ENCODE assay signal across 11 mouse cellular contexts in genomic region chr11:11825670-11826069, GRCm38 (mm10). TPM values are rescaled to one million over a fixed set of nuclear protein-coding genes. Genes with fewer than 3 reads are reported as not detected.
A peak's percentile ranks its signal among the peaks of the same experiment; 100 is the strongest.
DNase-seq lines count a peak whose midpoint lies in the region; ATAC-seq and TF ChIP-seq lines count a peak whose summit lies in the region.
"Had no signal": no experiment of that assay in that cellular context is flagged by ENCODE, and none has a peak within 500 bp of the region (broad histone marks: within the 10 kb centered on the region; RNA-seq: fewer than 3 reads in every experiment).

No protein-coding gene starts in this region.

- no peak for DNase-seq in heart, adult 2 months
- peak; percentile 85 for DNase-seq in induced T-regulatory cell, adult 2 months (ENCODE audit: low read depth)
- DNase-seq in ovary, postnatal 14 days (ENCODE audit: low spot score): no peak
- DNase-seq in gastrocnemius, adult 8-10 months (ENCODE audit: low spot score in 2 of 2): no peak
- DNase-seq: kidney, postnatal 14 days; left cerebral cortex, postnatal 4 days; thymus, adult 18-20 months had no signal

- TF ChIP-seq POLR2A in heart, adult 2 months (IDR thresholded peaks at IDR 0.05; ENCODE audit: insufficient read depth, low read depth, low read length): no peak

- H3K4me3 ChIP-seq in heart, embryonic 13.5 days: no peak overlapping the region
- no peak overlapping the region for H3K4me3 ChIP-seq in heart, adult 2 months
- no peak overlapping the region for H3K4me3 ChIP-seq in midbrain, embryonic 12.5 days
- no peak overlapping the region for H3K4me3 ChIP-seq in midbrain, embryonic 16.5 days (ENCODE audit: low read depth, low read length)
- H3K4me3 ChIP-seq: myocyte had no signal

- WGBS in heart, embryonic 13.5 days: 50% methylated on average over 6 of the region's 6 CpGs
- 61% methylated on average over 6 of the region's 6 CpGs for WGBS in heart, adult 2 months
- 85% methylated on average over 6 of the region's 6 CpGs for WGBS in midbrain, embryonic 12.5 days
- WGBS in midbrain, embryonic 16.5 days: 82% methylated on average over 6 of the region's 6 CpGs

- no peaks in the 10 kb centered on the region for H3K36me3 ChIP-seq in heart, embryonic 13.5 days
- H3K36me3 ChIP-seq in heart, adult 2 months (ENCODE audit: control insufficient read depth, insufficient read depth, low read length): no peaks in the 10 kb centered on the region
- no peaks in the 10 kb centered on the region for H3K36me3 ChIP-seq in midbrain, embryonic 12.5 days
- no peaks in the 10 kb centered on the region for H3K36me3 ChIP-seq in midbrain, embryonic 16.5 days (ENCODE audit: control insufficient read depth, insufficient read depth, low read length)

- TF ChIP-seq CTCF in heart, adult 2 months (IDR thresholded peaks at IDR 0.05): no peak

- intact Hi-C loops in heart, adult 2 months (cut with DNase I): loop anchor here (10.0 kb wide), 1 partner anchor 379 kb away; no protein-coding TSS in a partner anchor

- H3K9me3 ChIP-seq in heart, embryonic 13.5 days: no peaks in the 10 kb centered on the region
- H3K9me3 ChIP-seq in midbrain, embryonic 12.5 days: no peaks in the 10 kb centered on the region
- H3K9me3 ChIP-seq in midbrain, embryonic 16.5 days (replicated peaks; ENCODE audit: control insufficient read depth, low read length, poor library complexity, severe bottlenecking): no peaks in the 10 kb centered on the region

- peaks cover 93% of the 10 kb centered on the region for H3K4me1 ChIP-seq in heart, embryonic 13.5 days
- peaks cover 10% of the 10 kb centered on the region for H3K4me1 ChIP-seq in heart, adult 2 months (ENCODE audit: control insufficient read depth, insufficient read depth, low read length)
- peaks cover 83% of the 10 kb centered on the region for H3K4me1 ChIP-seq in midbrain, embryonic 12.5 days
- peaks cover 20% of the 10 kb centered on the region for H3K4me1 ChIP-seq in midbrain, embryonic 16.5 days (ENCODE audit: control insufficient read depth, insufficient read depth, low read length)

- ATAC-seq in heart, embryonic 13.5 days (ENCODE audit: extremely low read depth, insufficient number of reproducible peaks, low FRiP score, low TSS enrichment): no peak
- no peak for ATAC-seq in midbrain, embryonic 12.5 days (ENCODE audit: low FRiP score, low read depth)
- ATAC-seq in midbrain, embryonic 16.5 days: no peak

- H3K79me2 ChIP-seq in heart, adult 2 months (replicated peaks; ENCODE audit: control insufficient read depth, insufficient read depth, low read length): no peaks in the 10 kb centered on the region

- H3K27ac ChIP-seq in heart, embryonic 13.5 days (replicated peaks): peak overlapping the region; percentile 99
- no peak overlapping the region for H3K27ac ChIP-seq in heart, adult 2 months
- H3K27ac ChIP-seq in midbrain, embryonic 12.5 days (replicated peaks): peak overlapping the region; percentile 73; the same call in 1 of the 2 replicates
- no peak overlapping the region for H3K27ac ChIP-seq in midbrain, embryonic 16.5 days (ENCODE audit: low read length)

- H3K9ac ChIP-seq in heart, embryonic 13.5 days: peak overlapping the region; percentile 80
- H3K9ac ChIP-seq in heart, adult 2 months (ENCODE audit: low read depth, low read length): no peak overlapping the region
- no peak overlapping the region for H3K9ac ChIP-seq in midbrain, embryonic 12.5 days (replicated peaks)
- H3K9ac ChIP-seq in midbrain, embryonic 16.5 days (ENCODE audit: low read depth, low read length): no peak overlapping the region

- H3K27me3 ChIP-seq in heart, embryonic 13.5 days (replicated peaks): no peaks in the 10 kb centered on the region
- no peaks in the 10 kb centered on the region for H3K27me3 ChIP-seq in heart, adult 2 months (ENCODE audit: control insufficient read depth, insufficient read depth, low read length)
- 0 out of 2 replicates have a peak, but pooled peaks cover 4% of the 10 kb centered on the region for H3K27me3 ChIP-seq in midbrain, embryonic 12.5 days
- no peaks in the 10 kb centered on the region for H3K27me3 ChIP-seq in midbrain, embryonic 16.5 days (ENCODE audit: control insufficient read depth, insufficient read depth, low read depth, low read length)

- no peak overlapping the region for H3K4me2 ChIP-seq in heart, embryonic 13.5 days
- H3K4me2 ChIP-seq in midbrain, embryonic 12.5 days (replicated peaks): no peak overlapping the region
- no peak overlapping the region for H3K4me2 ChIP-seq in midbrain, embryonic 16.5 days (ENCODE audit: low read length)

- TF ChIP-seq EP300 in heart, adult 2 months (IDR thresholded peaks at IDR 0.05; ENCODE audit: insufficient read depth, low read depth, low read length): no peak

RNA-seq across cellular contexts. Expression of gene Fignl1, which starts 16.9 kb away (rescaled TPM):
- 52.9 and 58.7 TPM in 2 replicates for polyA plus RNA-seq in heart, embryonic 13.5 days (2015; fragmentation: Nextera tagmentation; extraction: Ambion mirVana)
- total RNA-seq in heart, adult 2 months (2021): under 1 TPM; 0.21 to 0.30 TPM
- polyA plus RNA-seq in heart, adult 2 months (2012; rRNA removed): 0.15 and 1.2 TPM in 2 replicates
- 58.1 and 58.5 TPM in 2 replicates for polyA plus RNA-seq in midbrain, embryonic 12.5 days (2016; fragmentation: Nextera tagmentation; extraction: Ambion mirVana)
- 7.1 and 8.7 TPM in 2 replicates for polyA plus RNA-seq in midbrain, embryonic 16.5 days (2015; fragmentation: Nextera tagmentation; extraction: Ambion mirVana)
- total RNA-seq in gastrocnemius, adult 8-10 months (2022): under 1 TPM; 0.19 to 0.88 (median 0.29) TPM

Comparison
In these comparisons a context has a peak if more than half of its experiments do, and no peak if none do; other contexts are left out.
1. H3K27ac ChIP-seq: peak in heart, embryonic 13.5 days (single experiment) and midbrain, embryonic 12.5 days (single experiment); none in heart, adult 2 months (single experiment) and midbrain, embryonic 16.5 days (single experiment).